Mouse (Mus musculus): Measurements from ENCODE around the gene Plch2.

The Plch2 gene

GRCm38 (mm10) chr4:154957289-154957993 is 99.1 kb downstream of the Plch2 start:
- DNase-seq (ENCODE audit: low read depth): no peak

- no peak for DNase-seq (ENCODE audit: low read depth)
These were observed 100.0 kb downstream of the Plch2 start for GRCm38 (mm10) chr4:154956604-154957003.

- DNase-seq (ENCODE audit: low read depth): no peak
These were observed 103.9 kb downstream of the Plch2 start for GRCm38 (mm10) chr4:154952461-154953241.

DNA sequence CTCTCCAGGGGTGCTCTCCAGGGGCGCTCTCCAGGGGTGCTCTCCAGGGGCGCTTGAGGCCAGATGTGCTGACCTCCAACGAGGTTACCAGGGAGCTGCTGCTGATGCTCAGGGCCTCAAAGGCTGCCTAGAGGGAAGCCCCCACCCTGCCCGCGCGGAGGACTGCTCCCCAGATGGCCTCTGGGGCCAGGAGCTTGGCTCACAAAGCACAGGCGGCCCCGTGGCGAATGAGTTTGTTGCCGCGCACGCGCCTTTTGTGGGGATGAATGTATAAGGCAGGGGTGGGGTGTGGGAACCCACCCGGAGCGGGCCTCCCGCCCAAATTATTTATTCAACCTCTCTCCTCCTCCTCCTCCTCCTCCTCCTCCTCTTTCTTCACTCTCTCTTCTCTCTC is 107.0 kb downstream of the Plch2 start:
- no peak for DNase-seq (ENCODE audit: low read depth)

DNA sequence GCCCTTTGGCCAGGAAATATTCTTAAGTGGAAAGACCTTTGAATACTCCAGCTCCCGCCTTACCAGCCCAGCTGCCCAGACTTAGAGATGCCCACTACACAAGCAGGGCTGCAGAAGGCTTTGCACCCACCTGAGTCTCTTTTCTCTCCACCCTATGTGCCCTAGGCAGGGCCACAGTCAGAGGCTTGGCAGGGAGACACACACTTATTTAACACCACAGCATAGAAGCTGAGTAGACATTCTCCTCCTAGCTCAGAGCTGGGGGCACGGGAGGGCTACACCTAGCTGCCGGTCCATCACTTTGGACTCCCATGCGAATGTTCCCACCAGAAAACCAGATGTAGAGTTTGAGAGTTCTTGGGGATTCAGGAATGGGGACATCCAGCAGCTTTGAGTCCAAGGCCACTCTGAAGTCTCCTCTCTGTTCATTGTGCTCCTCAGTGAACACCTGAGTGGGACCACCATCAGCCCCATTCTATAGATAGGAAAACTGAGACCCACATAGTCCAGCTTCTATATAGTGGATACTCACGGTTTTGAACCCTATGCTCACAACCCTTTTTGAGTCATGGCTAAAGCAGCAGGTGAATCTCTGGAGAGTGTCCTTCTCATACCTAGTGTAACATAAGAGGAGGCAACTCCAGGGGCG is 107.5 kb downstream of the Plch2 start:
- DNase-seq (ENCODE audit: low read depth): no peak

- DNase-seq (ENCODE audit: low read depth): no peak
These were observed 108.3 kb downstream of the Plch2 start for GRCm38 (mm10) chr4:154948066-154948939.

DNA sequence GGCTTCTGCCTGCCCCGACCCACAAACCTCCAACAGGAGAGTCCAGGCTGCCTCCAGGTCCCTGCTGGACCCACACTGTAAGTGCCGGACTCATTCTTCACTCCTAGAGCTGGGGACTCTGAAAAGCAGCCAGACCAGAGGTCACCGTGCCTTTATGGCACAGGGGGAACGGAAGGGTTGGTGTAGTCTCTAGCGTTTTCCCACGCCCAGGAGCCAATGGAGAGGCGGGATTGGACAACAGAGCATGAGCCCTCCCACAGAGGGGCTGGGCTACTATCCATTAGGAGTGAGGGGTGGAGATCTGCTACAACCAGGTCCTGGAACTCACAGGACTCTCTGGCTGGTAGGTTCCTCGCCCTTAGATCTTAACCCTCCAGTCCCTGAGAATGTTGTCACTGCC is 110.3 kb downstream of the Plch2 start:
- DNase-seq (ENCODE audit: low read depth): peak; percentile 21

- DNase-seq (ENCODE audit: low read depth): peak; percentile 94
These were observed 112.4 kb downstream of the Plch2 start for GRCm38 (mm10) chr4:154944121-154944590.

- DNase-seq (ENCODE audit: low read depth): no peak
These were observed 113.1 kb downstream of the Plch2 start for GRCm38 (mm10) chr4:154943323-154944039.

DNA sequence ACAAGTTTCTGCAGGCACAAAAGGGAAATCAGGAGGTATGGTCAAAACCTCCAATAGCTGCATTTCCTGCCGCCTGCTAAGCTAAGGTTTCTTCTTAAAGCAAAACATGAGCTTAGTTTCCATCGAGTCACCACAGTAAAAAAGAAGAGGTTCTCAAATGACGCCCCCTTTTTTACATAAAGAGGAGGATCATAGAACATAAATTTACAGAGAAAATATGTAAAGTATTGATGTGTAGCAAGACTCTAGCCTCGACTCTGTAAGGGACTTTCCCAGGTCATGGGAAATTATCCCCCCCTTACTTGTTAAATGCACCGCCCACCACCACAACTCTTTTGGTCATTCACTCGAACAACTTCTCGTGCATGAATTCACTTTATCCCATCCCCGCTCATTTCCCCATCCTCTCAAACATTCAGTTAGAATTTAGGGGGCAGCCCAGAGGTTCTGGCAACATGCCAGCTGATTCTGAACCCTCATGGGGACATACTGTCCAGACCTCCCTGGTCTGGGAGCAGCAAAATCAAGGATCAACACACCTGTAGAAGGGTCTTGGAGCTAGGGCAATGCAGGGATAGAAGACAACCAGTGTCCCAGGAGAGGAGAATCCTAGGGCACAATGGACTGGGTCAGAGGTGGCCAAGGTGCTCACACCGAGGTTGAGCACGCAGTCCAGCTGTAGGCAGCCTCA is 113.8 kb downstream of the Plch2 start:
- DNase-seq (ENCODE audit: low read depth): peak; percentile 74

- DNase-seq (ENCODE audit: low read depth): peak; percentile 25
These were observed 114.8 kb downstream of the Plch2 start for GRCm38 (mm10) chr4:154941831-154942230.

DNA sequence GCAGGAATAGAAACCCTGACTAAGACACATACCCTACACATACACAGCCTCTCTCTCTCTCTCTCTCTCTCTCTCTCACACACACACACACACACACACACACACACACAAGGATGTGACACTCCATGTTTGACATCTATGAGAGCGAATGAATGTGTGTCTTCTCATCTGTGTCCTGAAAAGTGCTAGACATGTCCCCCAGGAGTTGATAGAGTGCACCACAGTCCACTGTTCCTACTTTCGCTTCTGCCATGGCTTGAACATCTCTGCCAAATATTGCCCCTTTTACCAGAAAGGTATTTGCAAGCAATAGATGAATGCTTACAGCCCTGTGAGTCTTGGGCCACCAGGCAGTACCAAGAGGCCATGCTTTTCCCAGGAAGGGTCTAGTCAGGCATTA is 116.4 kb downstream of the Plch2 start:
- DNase-seq (ENCODE audit: low read depth): no peak

- peak; percentile 58 for DNase-seq (ENCODE audit: low read depth)
These were observed 118.8 kb downstream of the Plch2 start for GRCm38 (mm10) chr4:154937746-154938145.

GRCm38 (mm10) chr4:154936542-154937255 is 119.9 kb downstream of the Plch2 start:
- peak; percentile 21 for DNase-seq (ENCODE audit: low read depth)

DNA sequence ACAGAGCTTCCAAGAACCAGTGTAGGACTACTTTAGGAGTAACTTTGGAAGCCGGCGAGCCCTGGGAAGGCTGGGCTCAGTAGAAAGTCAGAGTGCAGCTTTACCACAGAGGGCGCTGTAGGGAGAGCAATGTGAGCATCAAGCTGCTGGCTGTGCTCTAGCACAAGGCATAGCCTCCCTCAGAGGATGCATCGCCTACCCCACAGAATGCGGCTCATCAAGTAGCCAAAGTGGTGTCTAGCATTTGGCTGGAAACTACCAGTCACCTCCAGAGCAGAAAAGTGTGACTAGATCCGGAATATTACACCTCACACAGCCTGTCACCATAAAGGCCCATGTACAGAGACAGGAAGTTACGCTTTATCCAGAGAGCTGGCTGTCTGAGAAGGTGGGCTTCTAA is 120.8 kb downstream of the Plch2 start:
- DNase-seq (ENCODE audit: low read depth): no peak

DNA sequence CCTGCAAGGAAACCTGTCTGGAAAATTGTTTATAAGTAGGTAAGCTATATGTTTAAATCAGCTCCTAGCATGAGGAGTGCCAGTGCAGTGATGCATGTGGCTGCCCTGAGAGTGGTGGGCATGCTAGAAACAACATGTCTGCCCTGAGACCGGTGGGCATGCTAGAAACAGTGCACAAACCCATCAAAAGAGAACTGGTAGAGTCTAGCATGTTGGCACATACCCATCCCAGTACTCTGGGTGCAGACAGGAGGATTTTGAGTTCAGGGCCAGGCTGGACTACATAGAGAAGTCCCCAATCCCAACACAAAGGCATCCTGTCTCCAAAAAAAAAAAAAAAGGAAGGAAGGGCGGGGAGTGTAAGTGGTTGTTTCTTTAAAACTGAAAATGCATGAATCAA is 121.8 kb downstream of the Plch2 start:
- peak; percentile 35 for DNase-seq (ENCODE audit: low read depth)

GRCm38 (mm10) chr4:154933306-154933907 is 123.2 kb downstream of the Plch2 start:
- DNase-seq (ENCODE audit: low read depth): no peak

Data from 416B (cell line).